In the genomic region with DNA sequence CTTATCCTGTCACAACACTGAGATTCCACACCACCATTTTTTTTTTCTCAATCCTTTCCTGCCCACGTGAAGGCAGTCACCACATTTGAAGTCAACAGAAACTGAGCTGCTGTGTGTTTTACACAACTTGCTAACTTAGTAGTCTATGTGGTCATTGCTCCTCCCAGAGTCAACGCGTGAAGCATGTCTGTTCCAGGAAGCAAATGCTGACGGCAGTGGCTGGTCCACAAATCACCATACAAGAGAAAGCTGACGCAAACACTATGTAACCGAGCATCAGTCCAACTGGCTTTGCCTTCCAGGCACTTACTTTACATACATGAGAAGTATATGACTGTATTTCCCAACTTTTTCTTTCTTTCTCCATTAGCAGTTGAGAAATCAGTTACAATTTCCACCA, we compare ENCODE assay signal across 13 mouse cellular contexts. TPM values are rescaled to one million over a fixed set of nuclear protein-coding genes. Genes with fewer than 3 reads are reported as not detected.
"Had no signal": no experiment of that assay in that cellular context is flagged by ENCODE, and none has a peak within 500 bp of the region (broad histone marks: within the 10 kb centered on the region; RNA-seq: fewer than 3 reads in every experiment).

No protein-coding gene starts in this region.

- H3K4me1 ChIP-seq: limb, embryonic 10.5 days; liver, embryonic 12.5 days; midbrain, embryonic 15.5 days; neural tube, embryonic 13.5 days; stomach, embryonic 15.5 days had no signal

- H3K4me3 ChIP-seq: kidney, embryonic 15.5 days; limb, embryonic 10.5 days; liver, embryonic 12.5 days; midbrain, embryonic 15.5 days; neural tube, embryonic 13.5 days; stomach, embryonic 15.5 days had no signal

- ATAC-seq: liver, embryonic 12.5 days; midbrain, embryonic 15.5 days had no signal

- H3K36me3 ChIP-seq: kidney, embryonic 15.5 days; limb, embryonic 10.5 days; liver, embryonic 12.5 days; midbrain, embryonic 15.5 days; neural tube, embryonic 13.5 days; stomach, embryonic 15.5 days had no signal

- H3K27ac ChIP-seq: kidney, embryonic 15.5 days; limb, embryonic 10.5 days; liver, embryonic 12.5 days; midbrain, embryonic 15.5 days; neural tube, embryonic 13.5 days; stomach, embryonic 15.5 days had no signal

- H3K27me3 ChIP-seq: kidney, embryonic 15.5 days; liver, embryonic 12.5 days; midbrain, embryonic 15.5 days; neural tube, embryonic 13.5 days; stomach, embryonic 15.5 days had no signal

- DNase-seq: kidney, adult 2 months; kidney, postnatal 14 days; retina, postnatal 1 day; right cerebral cortex, postnatal 4 days; spleen, adult 18-20 months; thymus, postnatal 4 days had no signal

RNA-seq across cellular contexts. Expression of a gene that starts 12.3 kb away (rescaled TPM):
- total RNA-seq: monocyte, adult 5-6 weeks had no signal
